Mouse (Mus musculus) lung, postnatal 0 days (tissue): ENCODE results near the gene Ahr. TPM values are rescaled to one million over a fixed set of nuclear protein-coding genes. Genes with fewer than 3 reads are reported as not detected.

Experiments used
- ATAC-seq: fragments of 200-750 bp; cut with Nextera tagmentation; 2 replicates; pipeline ENCODE4 v1.8.0; 2017; ENCODE audit warnings: moderate library complexity
- DNase-seq: peaks from one replicate; pipeline ENCODE4 v3.0.0-alpha.2; 2016; ENCODE audit warnings: low spot score
- H3K27ac ChIP-seq: fragments of 300-500 bp; sonication (generic); 2 replicates; pipeline ENCODE4 v1.5.1; 2014; ENCODE audit warnings: antibody characterized with exemption, mild to moderate bottlenecking, low read length, mixed read lengths
- H3K27me3 ChIP-seq: fragments of 300-500 bp; sonication (generic); replicated peaks from 2 replicates; pipeline ENCODE4 v1.6.1; 2014; ENCODE audit warnings: low read length, mixed read lengths; ENCODE audit not compliant: insufficient read depth
- H3K36me3 ChIP-seq: fragments of 300-500 bp; sonication (generic); 2 replicates; pipeline ENCODE4 v1.6.1; 2014; ENCODE audit warnings: low read length, mixed read lengths; ENCODE audit not compliant: insufficient read depth
- H3K4me1 ChIP-seq: fragments of 300-500 bp; sonication (generic); 2 replicates; pipeline ENCODE4 v1.6.1; 2014; ENCODE audit warnings: antibody characterized with exemption, low read depth, low read length, mixed read lengths; ENCODE audit not compliant: insufficient read depth
- H3K4me2 ChIP-seq: fragments of 300-500 bp; sonication (generic); replicated peaks from 2 replicates; pipeline ENCODE4 v1.6.1; 2014; ENCODE audit warnings: low read depth, mild to moderate bottlenecking, low read length, moderate library complexity, mixed read lengths
- H3K4me3 ChIP-seq: fragments of 300-500 bp; sonication (generic); 2 replicates; pipeline ENCODE4 v1.5.1; 2014; ENCODE audit warnings: low read depth, low read length
- H3K9ac ChIP-seq: fragments of 300-500 bp; sonication (generic); replicated peaks from 2 replicates; pipeline ENCODE4 v1.6.1; 2014; ENCODE audit warnings: low read depth, mild to moderate bottlenecking
- H3K9me3 ChIP-seq: fragments of 300-500 bp; sonication (generic); 2 replicates; pipeline ENCODE4 v1.6.1; 2016; ENCODE audit warnings: low read length, mixed read lengths
- CTCF ChIP-seq: IDR thresholded peaks from 2 replicates; pipeline ENCODE4 v1.5.1; 2016; ENCODE audit warnings: antibody characterized with exemption, mild to moderate bottlenecking
- EP300 ChIP-seq: IDR thresholded peaks from 2 replicates; pipeline ENCODE4 v1.6.1; 2016; ENCODE audit warnings: antibody characterized with exemption, mild to moderate bottlenecking, control low read depth
- WGBS: fragments of 180-500 bp; shearing (Covaris S2); extraction: QIAGEN DNeasy Blood & Tissue Kit; methylation state at CpG from one replicate; pipeline ENCODE4 v1.1.7; 2014; 5-methylcytosine and 5-hydroxymethylcytosine counted together
- polyA plus RNA-seq: library from polyadenylated mRNA; unstranded; fragments of >200 nt; fragmentation: Nextera tagmentation; extraction: Ambion mirVana; gene quantifications from 2 replicates; pipeline ENCODE4 v1.2.1, GENCODE M21; 2015

Gene Ahr
- polyA plus RNA-seq, 1 experiment from 2014 or later = 25.1 TPM

DNA sequence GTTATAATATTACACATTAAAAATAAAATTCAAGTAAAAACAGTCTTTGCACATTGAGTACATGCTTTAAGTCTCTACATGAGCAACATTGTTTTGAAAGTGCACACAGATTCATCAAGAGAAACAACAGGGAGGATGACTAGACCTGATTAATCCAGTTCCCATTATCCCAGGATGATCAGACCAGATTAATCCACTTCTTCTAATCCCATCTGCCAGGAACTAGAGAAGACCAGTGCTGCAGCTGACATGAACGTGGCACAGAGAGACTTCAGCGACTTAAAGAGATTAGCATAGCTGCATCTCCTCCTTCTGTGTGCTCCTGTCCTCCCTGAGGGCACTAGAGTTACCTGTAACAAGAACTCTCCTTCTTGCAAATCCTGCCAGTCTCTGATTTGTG, 20.2 kb downstream of the Ahr start:
- Histone ChIP-seq H3K9ac (no peak overlapping the region), H3K27ac (no peak overlapping the region), H3K36me3 (no peaks in the 10 kb centered on the region), H3K27me3 (no peaks in the 10 kb centered on the region), H3K4me2 (no peak overlapping the region), H3K4me3 (no peak overlapping the region), H3K4me1 (0 out of 2 replicates have a peak, but pooled peaks cover 4% of the 10 kb centered on the region), H3K9me3 (no peaks in the 10 kb centered on the region)
- no peak for TF ChIP-seq CTCF
- no peak for TF ChIP-seq EP300
- DNase-seq = no peak
- no peak for ATAC-seq
- 67% methylated on average over 2 of the region's 2 CpGs for WGBS

DNA sequence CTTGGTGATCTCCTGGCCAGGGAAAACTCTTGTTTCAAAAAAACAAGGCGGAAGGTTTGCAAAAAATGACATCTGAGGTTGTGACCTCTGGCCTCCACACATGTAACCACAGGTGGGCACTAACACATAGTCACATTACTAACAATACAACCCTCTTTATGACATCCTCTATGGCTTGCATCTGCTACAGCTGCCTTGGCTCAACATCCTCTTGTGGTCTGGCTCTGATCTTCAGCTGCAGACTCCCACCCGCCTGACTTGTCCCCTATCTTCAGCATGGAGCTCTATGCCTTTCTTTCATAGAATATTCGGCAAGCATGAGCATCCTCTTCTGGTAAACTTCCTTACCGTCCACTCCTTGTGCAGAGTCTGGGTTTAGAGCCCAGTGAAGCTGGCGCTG, 24.1 kb downstream of the Ahr start:
- H3K9me3 ChIP-seq = no peaks in the 10 kb centered on the region
- peaks cover 6% of the 10 kb centered on the region; the same call in 1 of the 2 replicates for H3K36me3 ChIP-seq
- H3K27me3 ChIP-seq = no peaks in the 10 kb centered on the region
- ATAC-seq = no peak
- no peak overlapping the region for H3K27ac ChIP-seq
- H3K4me2 ChIP-seq = no peak overlapping the region
- no peak overlapping the region for H3K9ac ChIP-seq
- no peak overlapping the region for H3K4me3 ChIP-seq
- TF ChIP-seq CTCF (no peak), EP300 (no peak)
- DNase-seq = no peak
- 77% methylated on average over 5 of the region's 5 CpGs for WGBS
- H3K4me1 ChIP-seq = 0 out of 2 replicates have a peak, but pooled peaks cover 2% of the 10 kb centered on the region

DNA sequence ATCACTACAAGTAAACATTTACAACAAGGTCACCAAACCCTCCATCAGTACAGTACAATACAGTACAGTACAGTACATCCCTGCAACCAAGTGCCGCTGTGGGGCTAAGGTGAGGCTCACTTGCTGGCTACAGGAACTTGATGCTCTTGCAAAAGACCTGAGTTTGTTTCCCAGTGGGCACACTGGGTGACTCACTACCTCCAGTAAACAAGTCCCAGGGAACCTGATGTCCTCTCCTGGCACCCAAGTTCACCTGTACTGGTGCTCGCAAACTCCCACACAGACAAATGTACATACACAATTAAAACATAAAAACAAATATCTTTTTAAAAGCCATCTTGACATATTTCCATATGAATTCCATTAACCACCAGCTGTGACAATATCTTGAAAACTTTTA, 28.5 kb downstream of the Ahr start:
- Histone ChIP-seq H3K4me2 (no peak overlapping the region), H3K27me3 (no peaks in the 10 kb centered on the region), H3K27ac (no peak overlapping the region), H3K4me1 (no peaks in the 10 kb centered on the region), H3K9ac (no peak overlapping the region), H3K4me3 (no peak overlapping the region), H3K36me3 (peaks cover 15% of the 10 kb centered on the region; the same call in 1 of the 2 replicates), H3K9me3 (no peaks in the 10 kb centered on the region)
- no peak for TF ChIP-seq CTCF
- TF ChIP-seq EP300 = no peak
- peak; percentile 5 for DNase-seq
- 86% methylated on average over 2 of the region's 2 CpGs for WGBS
- ATAC-seq = no peak

DNA sequence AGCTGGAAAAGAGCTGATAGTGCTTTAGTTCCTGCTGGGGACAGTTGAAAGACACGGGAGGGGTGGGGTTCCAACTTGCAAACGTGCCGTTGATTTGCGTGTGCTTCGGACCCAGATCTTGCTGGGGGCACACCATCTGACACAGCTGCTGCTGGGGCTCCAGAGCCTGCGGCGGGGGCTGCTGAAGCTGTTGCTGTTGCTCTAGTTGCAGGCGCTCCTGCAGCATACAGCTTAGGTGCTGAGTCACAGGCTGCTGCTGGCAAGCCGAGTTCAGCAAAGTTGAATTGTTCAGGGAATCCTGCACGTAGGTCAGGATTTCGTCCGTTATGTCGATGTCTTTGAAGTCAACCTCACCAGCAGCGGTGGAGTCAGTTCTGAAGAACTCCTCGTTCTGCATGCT, 30.8 kb downstream of the Ahr start:
- no peak overlapping the region for H3K4me2 ChIP-seq
- no peak overlapping the region for H3K9ac ChIP-seq
- ATAC-seq (no peak), DNase-seq (no peak)
- H3K36me3 ChIP-seq = peaks cover 19% of the 10 kb centered on the region; the same call in 1 of the 2 replicates
- no peak for TF ChIP-seq EP300
- no peak for TF ChIP-seq CTCF
- no peaks in the 10 kb centered on the region for H3K4me1 ChIP-seq
- no peak overlapping the region for H3K4me3 ChIP-seq
- H3K9me3 ChIP-seq = no peaks in the 10 kb centered on the region
- no peaks in the 10 kb centered on the region for H3K27me3 ChIP-seq
- no peak overlapping the region for H3K27ac ChIP-seq
- 77% methylated on average over 15 of the region's 15 CpGs for WGBS

DNA sequence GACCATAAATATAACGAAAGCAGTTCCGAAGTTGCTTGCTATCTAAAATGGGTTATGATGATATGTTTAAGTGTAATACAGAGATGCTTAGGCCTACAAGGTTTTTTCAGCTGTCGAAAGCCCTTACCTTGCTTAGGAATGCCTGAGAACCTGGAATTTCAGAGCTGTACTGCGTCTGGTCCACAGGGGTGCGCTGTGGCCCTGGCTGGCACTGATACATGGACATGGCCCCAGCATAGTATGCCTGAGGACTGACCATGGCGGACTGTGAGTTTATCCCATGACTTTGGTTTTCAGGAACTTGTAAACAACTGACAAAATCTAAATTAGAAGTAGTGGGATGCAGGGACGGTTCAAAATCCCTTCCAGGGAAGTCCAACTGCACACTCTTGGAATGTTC, 31.3 kb downstream of the Ahr start:
- Histone ChIP-seq H3K27ac (no peak overlapping the region), H3K4me1 (no peaks in the 10 kb centered on the region), H3K4me3 (no peak overlapping the region), H3K9ac (no peak overlapping the region), H3K4me2 (no peak overlapping the region), H3K27me3 (no peaks in the 10 kb centered on the region), H3K36me3 (peaks cover 19% of the 10 kb centered on the region; the same call in 1 of the 2 replicates), H3K9me3 (no peaks in the 10 kb centered on the region)
- ATAC-seq (peak; percentile 62; the same call in 1 of the 2 replicates), DNase-seq (peak; percentile 40)
- 69% methylated on average over 7 of the region's 7 CpGs for WGBS
- TF ChIP-seq CTCF (peak; percentile 74), EP300 (no peak)

DNA sequence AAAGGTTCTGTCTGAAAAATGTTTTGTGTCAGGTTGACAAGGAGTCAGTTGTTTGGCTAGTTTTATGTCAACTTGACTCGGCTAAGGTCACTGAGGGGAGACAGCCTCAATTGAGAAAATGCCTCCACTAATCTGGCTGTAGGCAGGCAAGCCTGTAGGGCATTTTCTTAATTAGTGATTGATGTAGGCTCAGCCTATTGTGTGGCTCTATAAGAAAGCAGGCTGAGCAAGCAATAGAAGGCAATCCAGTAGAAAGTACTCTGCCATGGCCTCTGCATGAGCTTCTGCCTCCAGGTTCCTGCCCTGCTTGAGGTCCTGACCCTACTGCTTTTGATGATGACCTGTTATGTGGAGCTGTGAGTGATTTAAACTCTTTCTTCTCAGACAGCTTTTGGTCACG, 33.4 kb downstream of the Ahr start:
- DNase-seq (no peak), ATAC-seq (no peak)
- H3K27ac ChIP-seq = no peak overlapping the region
- H3K4me1 ChIP-seq = no peaks in the 10 kb centered on the region
- no peak overlapping the region for H3K4me3 ChIP-seq
- no peaks in the 10 kb centered on the region for H3K9me3 ChIP-seq
- TF ChIP-seq CTCF (no peak), EP300 (no peak)
- H3K27me3 ChIP-seq = no peaks in the 10 kb centered on the region
- no peak overlapping the region for H3K9ac ChIP-seq
- peaks cover 16% of the 10 kb centered on the region; the same call in 1 of the 2 replicates for H3K36me3 ChIP-seq
- WGBS = 53% methylated on average over 2 of the region's 2 CpGs
- no peak overlapping the region for H3K4me2 ChIP-seq

DNA sequence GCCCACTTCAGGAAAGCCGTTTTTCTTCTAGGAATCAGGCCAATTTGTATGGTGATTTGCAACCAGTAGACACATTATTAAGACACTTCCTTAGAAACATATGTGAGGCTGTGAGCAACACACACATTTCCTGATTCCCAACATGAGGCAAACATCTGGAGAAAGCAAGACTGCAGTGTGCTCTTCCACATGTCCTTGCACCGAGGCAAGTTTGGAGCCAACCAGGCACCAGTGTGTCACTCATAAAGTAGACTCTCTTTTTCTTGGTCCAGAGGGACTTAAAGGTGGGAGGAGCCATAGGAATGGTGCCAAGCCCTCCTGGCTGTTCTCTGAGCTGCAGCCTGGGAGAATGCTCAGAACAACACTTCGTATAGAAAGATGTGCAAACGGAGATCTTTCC, 39.6 kb downstream of the Ahr start:
- peak; percentile 19 for DNase-seq
- H3K27me3 ChIP-seq = no peaks in the 10 kb centered on the region
- TF ChIP-seq EP300 = no peak
- TF ChIP-seq CTCF = no peak
- WGBS = 25% methylated on average over 4 of the region's 4 CpGs
- no peak overlapping the region for H3K4me2 ChIP-seq
- H3K9me3 ChIP-seq = no peaks in the 10 kb centered on the region
- H3K4me3 ChIP-seq = no peak overlapping the region
- peak; percentile 40 for ATAC-seq
- no peak overlapping the region for H3K9ac ChIP-seq
- H3K4me1 ChIP-seq = 0 out of 2 replicates have a peak, but pooled peaks cover 7% of the 10 kb centered on the region
- H3K27ac ChIP-seq = no peak overlapping the region
- H3K36me3 ChIP-seq = 0 out of 2 replicates have a peak, but pooled peaks cover 1% of the 10 kb centered on the region
